Mouse (Mus musculus): ENCODE measurements around the gene Btbd11. TPM values are rescaled to one million over a fixed set of nuclear protein-coding genes. Genes with fewer than 3 reads are reported as not detected.

Btbd11 gene
- total and polyA plus RNA-seq, 3 experiments = 10.1 to 18.5 (median 15.4) TPM

- Histone ChIP-seq H3K9me3 (replicated peaks; ENCODE audit: low read length) (peaks cover 8% of the 10 kb centered on the region), H3K4me3 (replicated peaks in 1 of 3; ENCODE audit: low read depth in 2 of 3, low read length in 2 of 3, poor library complexity in 1 of 3) (no peak overlapping the region), H3K27ac (ENCODE audit: insufficient read depth, low read depth) (no peak overlapping the region), H3K9ac (ENCODE audit: insufficient read depth, low read depth) (no peak overlapping the region), H3K36me3 (replicated peaks in 1 of 2; ENCODE audit: control insufficient read depth in 1 of 2, insufficient read depth in 1 of 2, low read length in 1 of 2) (no peaks in the 10 kb centered on the region), H3K27me3 (replicated peaks) (no peaks in the 10 kb centered on the region), H3K4me2 (ENCODE audit: insufficient read depth, low read depth, poor library complexity, severe bottlenecking) (no peak overlapping the region), H3K79me2 (replicated peaks; ENCODE audit: control insufficient read depth, extremely low read depth, insufficient read depth, poor library complexity, severe bottlenecking) (no peaks in the 10 kb centered on the region), H3K4me1 (ENCODE audit: control insufficient read depth in 1 of 2, insufficient read depth in 2 of 2) (no peaks in the 10 kb centered on the region)
- DNase-seq (ENCODE audit: extremely low read depth) = no peak
- in situ Hi-C loops (cut with MboI; ENCODE audit: low pct_ligation_motif_present, low pct_unique_long_range_greater_than_20kb, low sequenced_read_pairs) (no loop called here), dilution Hi-C loops (cut with MboI; ENCODE audit: extremely low pct_ligation_motif_present, extremely low pct_unique_long_range_greater_than_20kb, low sequenced_read_pairs) (no loop called here)
- TF ChIP-seq ZMIZ1 (IDR thresholded peaks at IDR 0.05; ENCODE audit: low read depth, low read length) (no peak), ZNF384 (IDR thresholded peaks at IDR 0.05; ENCODE audit: low read depth, low read length) (no peak)
These were observed 47.9 kb upstream of the Btbd11 start for GRCm38 (mm10) chr10:85338733-85339132.

DNA sequence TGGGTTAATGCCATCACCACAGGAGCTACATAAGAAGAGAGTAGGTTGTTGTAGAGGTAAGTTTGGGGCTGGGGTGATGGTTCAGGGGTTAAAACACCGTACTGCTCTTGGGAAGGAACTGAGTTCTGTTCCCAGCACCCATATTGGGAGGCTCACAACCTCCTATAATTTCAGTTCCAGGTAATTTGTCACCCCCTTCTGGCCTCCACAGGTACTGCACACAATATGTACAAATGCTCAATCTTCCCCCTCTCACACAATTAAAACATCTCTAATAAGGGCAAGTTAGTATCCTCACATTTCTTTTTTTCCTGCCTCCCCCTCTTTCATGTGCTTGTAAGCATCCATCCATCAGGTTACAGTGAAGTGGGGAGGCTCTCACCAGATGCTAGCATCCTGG is 44.7 kb upstream of the Btbd11 start:
- Histone ChIP-seq H3K79me2 (replicated peaks; ENCODE audit: control insufficient read depth, extremely low read depth, insufficient read depth, poor library complexity, severe bottlenecking) (no peaks in the 10 kb centered on the region), H3K4me1 (ENCODE audit: control insufficient read depth in 1 of 2, insufficient read depth in 2 of 2) (no peaks in the 10 kb centered on the region), H3K9ac (ENCODE audit: insufficient read depth, low read depth) (no peak overlapping the region), H3K27ac (ENCODE audit: insufficient read depth, low read depth) (no peak overlapping the region), H3K27me3 (replicated peaks) (no peaks in the 10 kb centered on the region), H3K36me3 (replicated peaks in 1 of 2; ENCODE audit: control insufficient read depth in 1 of 2, insufficient read depth in 1 of 2, low read length in 1 of 2) (no peaks in the 10 kb centered on the region), H3K9me3 (replicated peaks; ENCODE audit: low read length) (peaks cover 5% of the 10 kb centered on the region), H3K4me2 (ENCODE audit: insufficient read depth, low read depth, poor library complexity, severe bottlenecking) (no peak overlapping the region), H3K4me3 (replicated peaks in 1 of 3; ENCODE audit: low read depth in 2 of 3, low read length in 2 of 3, poor library complexity in 1 of 3) (no peak overlapping the region)
- DNase-seq (ENCODE audit: extremely low read depth) = no peak
- dilution Hi-C loops (cut with MboI; ENCODE audit: extremely low pct_ligation_motif_present, extremely low pct_unique_long_range_greater_than_20kb, low sequenced_read_pairs) (no loop called here), in situ Hi-C loops (cut with MboI; ENCODE audit: low pct_ligation_motif_present, low pct_unique_long_range_greater_than_20kb, low sequenced_read_pairs) (no loop called here)
- TF ChIP-seq TCF12 (IDR thresholded peaks at IDR 0.05; ENCODE audit: low read depth, low read length) (no peak), ZMIZ1 (IDR thresholded peaks at IDR 0.05; ENCODE audit: low read depth, low read length) (no peak), EP300 (IDR thresholded peaks at IDR 0.05; ENCODE audit: low read length) (no peak), HCFC1 (IDR thresholded peaks at IDR 0.05; ENCODE audit: low read depth, low read length) (no peak), POLR2A (IDR thresholded peaks at IDR 0.05; ENCODE audit: low read depth, low read length) (no peak), RAD21 (IDR thresholded peaks at IDR 0.05; ENCODE audit: low read depth, low read length) (peak; percentile 43), KAT2A (IDR thresholded peaks at IDR 0.05; ENCODE audit: insufficient replicate concordance, low read length) (no peak), ZNF384 (IDR thresholded peaks at IDR 0.05; ENCODE audit: low read depth, low read length) (no peak), USF1 (IDR thresholded peaks at IDR 0.05; ENCODE audit: low read depth, low read length) (no peak), NRF1 (IDR thresholded peaks at IDR 0.05; ENCODE audit: low read depth, low read length) (no peak), MAFK (IDR thresholded peaks at IDR 0.05; ENCODE audit: insufficient replicate concordance, low read length) (no peak), BHLHE40 (IDR thresholded peaks at IDR 0.05; ENCODE audit: low read depth, low read length) (no peak), PAX5 (IDR thresholded peaks at IDR 0.05; ENCODE audit: low read length) (no peak), CTCF (conservative IDR thresholded peaks at IDR 0.05 in 1 of 2, IDR thresholded peaks at IDR 0.05 in 1 of 2; ENCODE audit: low read depth in 2 of 2, low read length in 2 of 2) (peak; percentile 49 to 50), TBP (conservative IDR thresholded peaks at IDR 0.05; ENCODE audit: low read depth, low read length) (no peak), SMC3 (IDR thresholded peaks at IDR 0.05; ENCODE audit: low read depth, low read length) (peak; percentile 42), POLR2AphosphoS2 (IDR thresholded peaks at IDR 0.05; ENCODE audit: low read depth, low read length) (no peak), MAZ (IDR thresholded peaks at IDR 0.05; ENCODE audit: low read depth, low read length) (no peak), ZC3H11A (IDR thresholded peaks at IDR 0.05; ENCODE audit: low read depth, low read length) (no peak)

Data from CH12.LX (cell line).